Comparison of ENCODE assay signal across 8 mouse cellular contexts in the genomic region with DNA sequence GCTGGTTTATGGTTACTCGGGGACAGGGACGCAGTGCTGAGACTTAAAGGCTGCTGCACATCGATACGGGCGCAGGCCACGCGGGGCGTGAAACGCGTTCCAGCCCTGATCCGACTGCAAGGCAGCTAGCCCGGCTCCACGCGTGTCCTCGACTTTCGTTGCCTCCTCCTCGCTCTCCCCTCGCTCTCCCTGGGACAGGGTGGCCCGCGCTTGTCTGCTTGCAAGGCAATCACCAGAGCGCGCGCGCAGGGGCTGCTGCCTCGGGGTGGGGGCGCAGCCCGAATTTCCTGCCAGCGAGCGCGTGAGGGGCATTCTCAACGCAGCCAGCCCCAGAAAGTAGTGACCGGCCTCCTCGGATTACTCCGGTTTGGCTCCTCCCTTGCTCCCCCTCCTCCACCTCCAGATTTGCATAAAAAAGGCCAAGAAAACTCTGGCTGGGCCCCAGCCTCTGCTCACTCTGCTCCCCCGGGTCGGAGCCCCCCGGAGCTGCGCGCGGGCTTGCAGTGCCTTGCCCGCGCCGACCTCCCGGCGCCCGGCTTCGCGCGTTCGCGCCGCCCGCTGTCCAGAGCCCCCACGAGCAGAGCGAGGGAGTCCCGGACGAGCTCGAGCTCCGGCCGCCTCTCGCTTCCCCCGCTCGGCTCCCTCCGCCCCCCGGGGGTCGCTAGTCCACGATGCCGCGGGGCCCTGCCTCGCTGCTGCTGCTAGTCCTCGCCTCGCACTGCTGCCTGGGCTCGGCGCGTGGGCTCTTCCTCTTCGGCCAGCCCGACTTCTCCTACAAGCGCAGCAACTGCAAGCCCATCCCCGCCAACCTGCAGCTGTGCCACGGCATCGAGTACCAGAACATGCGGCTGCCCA. TPM values are rescaled to one million over a fixed set of nuclear protein-coding genes. Genes with fewer than 3 reads are reported as not detected.
A peak's percentile ranks its signal among the peaks of the same experiment; 100 is the strongest.
DNase-seq lines count a peak whose midpoint lies in the region; ATAC-seq and TF ChIP-seq lines count a peak whose summit lies in the region.

A gene (plus strand): TSS at position 451 of the 855 bp plus-strand sequence.

- DNase-seq in ovary, postnatal 10 days (ENCODE audit: low spot score) = peak; percentile 56
- no peak for DNase-seq in ovary, adult 18-20 months (ENCODE audit: low spot score)
- peak; percentile 81 for DNase-seq in heart, embryonic 10.5 days (ENCODE audit: low spot score)
- DNase-seq in kidney, postnatal 14 days = peak; percentile 51
- peak; percentile 98 for DNase-seq in midbrain, embryonic 11.5 days (ENCODE audit: low spot score, missing footprints)
- DNase-seq in stomach, postnatal 0 days (ENCODE audit: low spot score) = peak; percentile 35
- no peak for DNase-seq in T-cell, adult 2 months (ENCODE audit: low spot score)

- TF ChIP-seq EP300 in stomach, postnatal 0 days (optimal IDR thresholded peaks at IDR 0.05) = no peak

- H3K4me3 ChIP-seq in cortical plate, adult 2 months (ENCODE audit: insufficient read depth, low read length) = peak within 1 kb of the TSS; percentile 32
- H3K4me3 ChIP-seq in heart, embryonic 10.5 days = peak within 1 kb of the TSS; percentile 71
- H3K4me3 ChIP-seq in midbrain, embryonic 11.5 days (ENCODE audit: low read depth, low read length) = peak within 1 kb of the TSS; percentile 53
- H3K4me3 ChIP-seq in stomach, postnatal 0 days (ENCODE audit: low read depth, low read length) = peak within 1 kb of the TSS; percentile 50

- H3K36me3 ChIP-seq in heart, embryonic 10.5 days = no peaks in the 10 kb centered on the region
- H3K36me3 ChIP-seq in midbrain, embryonic 11.5 days (ENCODE audit: control insufficient read depth, insufficient read depth, low read length) = peaks cover 2% of the 10 kb centered on the region; the same call in 1 of the 2 replicates
- H3K36me3 ChIP-seq in stomach, postnatal 0 days (ENCODE audit: control insufficient read depth, insufficient read depth, low read length) = peaks cover 4% of the 10 kb centered on the region; the same call in 1 of the 2 replicates

- peak within 1 kb of the TSS; percentile 88 for H3K9ac ChIP-seq in midbrain, embryonic 11.5 days (ENCODE audit: low read length)
- peak within 1 kb of the TSS; percentile 59 for H3K9ac ChIP-seq in stomach, postnatal 0 days (ENCODE audit: low read length)

- WGBS in heart, embryonic 10.5 days = under 1% methylated on average over 81 of the region's 82 CpGs
- under 1% methylated on average over 82 of the region's 82 CpGs for WGBS in midbrain, embryonic 11.5 days
- WGBS in stomach, postnatal 0 days = under 1% methylated on average over 81 of the region's 82 CpGs

- H3K9me3 ChIP-seq in heart, embryonic 10.5 days = no peaks in the 10 kb centered on the region
- H3K9me3 ChIP-seq in midbrain, embryonic 11.5 days (ENCODE audit: control insufficient read depth, low read length) = no peaks in the 10 kb centered on the region
- no peaks in the 10 kb centered on the region for H3K9me3 ChIP-seq in stomach, postnatal 0 days (ENCODE audit: control insufficient read depth, low read length)

- ATAC-seq in midbrain, embryonic 11.5 days (ENCODE audit: low FRiP score) = peak; percentile 87
- ATAC-seq in stomach, postnatal 0 days (ENCODE audit: low FRiP score, low TSS enrichment) = peak; percentile 63; the same call in 1 of the 2 replicates

- H3K4me2 ChIP-seq in midbrain, embryonic 11.5 days = peak within 1 kb of the TSS; percentile 89
- H3K4me2 ChIP-seq in stomach, postnatal 0 days (replicated peaks; ENCODE audit: low read depth) = peak within 1 kb of the TSS; percentile 77

- TF ChIP-seq CTCF in cortical plate, adult 2 months (IDR thresholded peaks at IDR 0.05; ENCODE audit: extremely low read depth, insufficient read depth, low read length) = no peak
- TF ChIP-seq CTCF in stomach, postnatal 0 days (IDR thresholded peaks at IDR 0.05; ENCODE audit: low read depth) = no peak

- TF ChIP-seq POLR2A in cortical plate, adult 2 months (IDR thresholded peaks at IDR 0.05; ENCODE audit: extremely low read depth, insufficient read depth, low read length) = no peak

- peaks cover 77% of the 10 kb centered on the region for H3K27me3 ChIP-seq in heart, embryonic 10.5 days (ENCODE audit: insufficient read depth, poor library complexity, severe bottlenecking)
- peaks cover 3% of the 10 kb centered on the region for H3K27me3 ChIP-seq in midbrain, embryonic 11.5 days (ENCODE audit: control insufficient read depth, insufficient read depth, low read length)
- no peaks in the 10 kb centered on the region for H3K27me3 ChIP-seq in stomach, postnatal 0 days (ENCODE audit: control insufficient read depth, insufficient read depth, low read length)

- H3K27ac ChIP-seq in cortical plate, adult 2 months (ENCODE audit: insufficient read depth, low read length) = no peak within 1 kb of the TSS
- H3K27ac ChIP-seq in heart, embryonic 10.5 days = peak within 1 kb of the TSS; percentile 84
- H3K27ac ChIP-seq in midbrain, embryonic 11.5 days (ENCODE audit: low read depth, low read length) = peak within 1 kb of the TSS; percentile 45
- H3K27ac ChIP-seq in stomach, postnatal 0 days (replicated peaks) = peak within 1 kb of the TSS; percentile 56; the same call in 1 of the 2 replicates

- no peaks in the 10 kb centered on the region for H3K4me1 ChIP-seq in cortical plate, adult 2 months (ENCODE audit: control insufficient read depth, insufficient read depth, low read length)
- peaks cover 29% of the 10 kb centered on the region for H3K4me1 ChIP-seq in heart, embryonic 10.5 days
- H3K4me1 ChIP-seq in midbrain, embryonic 11.5 days (ENCODE audit: control insufficient read depth, insufficient read depth, low read length) = peaks cover 28% of the 10 kb centered on the region
- H3K4me1 ChIP-seq in stomach, postnatal 0 days (replicated peaks; ENCODE audit: control insufficient read depth, insufficient read depth) = peaks cover 11% of the 10 kb centered on the region

RNA-seq across cellular contexts. Expression of the gene that starts here (rescaled TPM):
- polyA plus RNA-seq in cortical plate, adult 2 months (2012; rRNA removed) = 2.4 and 3.6 TPM in 2 replicates
- polyA plus RNA-seq in heart, embryonic 10.5 days (2016; fragmentation: Nextera tagmentation; extraction: Ambion mirVana) = 6.9 and 27.2 TPM in 2 replicates
- 88.4 and 96.4 TPM in 2 replicates for polyA plus RNA-seq in midbrain, embryonic 11.5 days (2014; fragmentation: Nextera tagmentation; extraction: Ambion mirVana)
- 118 and 122 TPM in 2 replicates for polyA plus RNA-seq in stomach, postnatal 0 days (2015; fragmentation: Nextera tagmentation; extraction: Ambion mirVana)

Comparison
In these comparisons a context has a peak if more than half of its experiments do, and no peak if none do; other contexts are left out.
1. DNase-seq: peak in ovary, postnatal 10 days (single experiment), heart, embryonic 10.5 days (single experiment), kidney, postnatal 14 days (single experiment), midbrain, embryonic 11.5 days (single experiment) and stomach, postnatal 0 days (single experiment); none in ovary, adult 18-20 months (single experiment) and T-cell, adult 2 months (single experiment).
2. Peak in every context shown above with its lines, with median percentiles within 50 percentile points of each other: H3K4me3 ChIP-seq.